Mouse (Mus musculus) heart, embryonic 12.5 days (tissue): ENCODE results near the gene Gm10354. TPM values are rescaled to one million over a fixed set of nuclear protein-coding genes. Genes with fewer than 3 reads are reported as not detected.
"Not testable (repeated sequence)": the region's sequence is repeated elsewhere in the genome, so short reads cannot be mapped to it uniquely, and the experiment has no call there.

ENCODE experiments used
- ATAC-seq: fragments of 200-750 bp; cut with Nextera tagmentation; 2 replicates; pipeline ENCODE4 v1.8.0; 2017; ENCODE audit warnings: moderate TSS enrichment, moderate library complexity; ENCODE audit not compliant: insufficient number of reproducible peaks, low FRiP score
- H3K27ac ChIP-seq: fragments of 300-500 bp; sonication (generic); 2 replicates; pipeline ENCODE4 v1.5.1; 2016; ENCODE audit warnings: mild to moderate bottlenecking, moderate library complexity; ENCODE audit not compliant: poor library complexity, severe bottlenecking
- H3K27me3 ChIP-seq: fragments of 300-500 bp; sonication (generic); replicated peaks from 2 replicates; pipeline ENCODE4 v1.6.1; 2016; ENCODE audit warnings: mild to moderate bottlenecking, moderate library complexity
- H3K36me3 ChIP-seq: fragments of 300-500 bp; sonication (generic); 2 replicates; pipeline ENCODE4 v1.6.1; 2016; ENCODE audit warnings: mild to moderate bottlenecking, moderate library complexity
- H3K4me1 ChIP-seq: fragments of 300-500 bp; sonication (generic); replicated peaks from 2 replicates; pipeline ENCODE4 v1.6.1; 2016; ENCODE audit warnings: mild to moderate bottlenecking
- H3K4me2 ChIP-seq: fragments of 300-500 bp; sonication (generic); 2 replicates; pipeline ENCODE4 v1.6.1; 2016; ENCODE audit warnings: mild to moderate bottlenecking, moderate library complexity
- H3K4me3 ChIP-seq: fragments of 300-500 bp; sonication (generic); 2 replicates; pipeline ENCODE4 v1.5.1; 2016; ENCODE audit warnings: mild to moderate bottlenecking
- H3K9ac ChIP-seq: fragments of 300-500 bp; sonication (generic); 2 replicates; pipeline ENCODE4 v1.6.1; 2016; ENCODE audit warnings: mild to moderate bottlenecking, moderate library complexity
- H3K9me3 ChIP-seq: fragments of 300-500 bp; sonication (generic); replicated peaks from 2 replicates; pipeline ENCODE4 v1.6.1; 2016; ENCODE audit warnings: mild to moderate bottlenecking, moderate library complexity
- WGBS: fragments of 180-500 bp; shearing (Covaris S2); methylation state at CpG from one replicate; pipeline ENCODE4 v1.1.7; 2016; 5-methylcytosine and 5-hydroxymethylcytosine counted together
- polyA plus RNA-seq: library from polyadenylated mRNA; unstranded; fragments of >200 nt; fragmentation: Nextera tagmentation; extraction: Ambion mirVana; gene quantifications from 2 replicates; pipeline ENCODE4 v1.2.1, GENCODE M21; 2016

Gene Gm10354
- polyA plus RNA-seq = 0.14 TPM in 1 of 2 replicates, not detected in the other

DNA sequence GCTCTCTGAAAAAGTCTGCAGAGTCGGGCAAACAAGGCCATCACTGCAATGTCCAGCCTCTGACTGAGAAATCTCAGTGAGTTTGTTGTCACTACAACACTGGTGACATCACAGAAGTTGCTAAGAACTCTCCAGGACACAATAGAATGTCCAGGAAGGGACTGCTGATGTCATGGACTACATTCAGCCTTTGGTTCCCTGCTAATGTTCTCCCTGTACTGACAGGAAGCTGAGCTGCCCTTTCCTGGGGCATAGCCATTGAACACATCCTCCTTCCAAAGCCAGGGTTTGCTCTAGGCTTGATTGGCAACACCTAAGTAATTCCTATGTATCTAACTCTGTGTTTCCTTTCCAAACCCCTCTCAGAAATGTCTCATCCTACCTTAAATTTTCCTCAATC, at the start of gene Gm10354:
Gene Gm10354, minus strand, starts transcription at position 101 of the 400 bp plus-strand sequence.
- not testable (repeated sequence) for H3K27ac ChIP-seq
- WGBS = 25% methylated on average over 1 of the region's 1 CpGs

DNA sequence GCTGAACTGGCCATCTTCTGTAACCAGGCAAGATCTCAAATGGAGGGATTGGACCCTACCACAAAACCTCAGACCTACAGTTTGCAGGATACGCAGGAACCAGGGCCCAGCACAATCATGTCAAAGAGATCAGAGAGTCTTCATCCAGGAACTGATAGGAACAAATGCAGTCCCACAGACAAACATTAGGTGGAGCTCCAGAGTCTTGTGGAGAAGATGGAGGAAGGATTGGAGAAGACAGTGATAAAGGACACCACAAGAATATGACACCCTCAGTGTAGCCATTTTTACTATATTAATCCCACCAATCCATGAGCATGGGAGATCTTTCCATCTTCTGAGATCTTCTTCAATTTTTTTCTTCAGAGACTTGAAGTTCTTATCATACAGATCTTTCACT, 45.6 kb upstream of the Gm10354 start:
- ATAC-seq, H3K4me3 ChIP-seq, H3K9ac ChIP-seq, H3K36me3 ChIP-seq, H3K27ac ChIP-seq, H3K27me3 ChIP-seq, H3K4me1 ChIP-seq, H3K4me2 ChIP-seq: not testable (repeated sequence)
- peaks cover 16% of the 10 kb centered on the region for H3K9me3 ChIP-seq
- 77% methylated on average over 1 of the region's 1 CpGs for WGBS

More for the DNA sequence above, at the start of gene Gm10354:
- not testable (repeated sequence) for H3K4me2 ChIP-seq, ATAC-seq, H3K9ac ChIP-seq, H3K27me3 ChIP-seq, H3K4me3 ChIP-seq, H3K36me3 ChIP-seq, H3K4me1 ChIP-seq, H3K9me3 ChIP-seq

DNA sequence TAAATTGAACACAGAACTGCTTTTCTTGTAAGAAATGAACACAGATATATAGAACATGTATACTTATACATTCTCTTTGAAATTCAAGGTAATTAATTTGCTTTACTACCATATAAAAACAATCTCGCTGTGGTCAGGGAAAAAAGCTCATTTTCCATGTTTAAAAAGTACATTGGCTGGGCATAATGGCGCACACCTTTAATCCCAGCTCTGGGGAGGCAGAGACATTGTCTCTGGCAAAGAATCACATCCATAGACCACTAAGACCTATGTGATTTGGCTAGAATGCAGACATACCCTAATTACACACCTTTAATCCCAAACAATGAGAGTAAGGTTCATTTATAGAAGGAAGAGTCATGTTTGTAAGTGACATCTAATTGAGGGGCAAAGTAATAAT, 41.3 kb upstream of the Gm10354 start:
- ATAC-seq = peak; percentile 53; the same call in 1 of the 2 replicates
- H3K4me2 ChIP-seq, H3K27ac ChIP-seq, H3K9ac ChIP-seq, H3K4me1 ChIP-seq, H3K36me3 ChIP-seq, H3K27me3 ChIP-seq, H3K4me3 ChIP-seq: not testable (repeated sequence)
- 63% methylated on average over 2 of the region's 2 CpGs for WGBS
- H3K9me3 ChIP-seq = peaks cover 10% of the 10 kb centered on the region

DNA sequence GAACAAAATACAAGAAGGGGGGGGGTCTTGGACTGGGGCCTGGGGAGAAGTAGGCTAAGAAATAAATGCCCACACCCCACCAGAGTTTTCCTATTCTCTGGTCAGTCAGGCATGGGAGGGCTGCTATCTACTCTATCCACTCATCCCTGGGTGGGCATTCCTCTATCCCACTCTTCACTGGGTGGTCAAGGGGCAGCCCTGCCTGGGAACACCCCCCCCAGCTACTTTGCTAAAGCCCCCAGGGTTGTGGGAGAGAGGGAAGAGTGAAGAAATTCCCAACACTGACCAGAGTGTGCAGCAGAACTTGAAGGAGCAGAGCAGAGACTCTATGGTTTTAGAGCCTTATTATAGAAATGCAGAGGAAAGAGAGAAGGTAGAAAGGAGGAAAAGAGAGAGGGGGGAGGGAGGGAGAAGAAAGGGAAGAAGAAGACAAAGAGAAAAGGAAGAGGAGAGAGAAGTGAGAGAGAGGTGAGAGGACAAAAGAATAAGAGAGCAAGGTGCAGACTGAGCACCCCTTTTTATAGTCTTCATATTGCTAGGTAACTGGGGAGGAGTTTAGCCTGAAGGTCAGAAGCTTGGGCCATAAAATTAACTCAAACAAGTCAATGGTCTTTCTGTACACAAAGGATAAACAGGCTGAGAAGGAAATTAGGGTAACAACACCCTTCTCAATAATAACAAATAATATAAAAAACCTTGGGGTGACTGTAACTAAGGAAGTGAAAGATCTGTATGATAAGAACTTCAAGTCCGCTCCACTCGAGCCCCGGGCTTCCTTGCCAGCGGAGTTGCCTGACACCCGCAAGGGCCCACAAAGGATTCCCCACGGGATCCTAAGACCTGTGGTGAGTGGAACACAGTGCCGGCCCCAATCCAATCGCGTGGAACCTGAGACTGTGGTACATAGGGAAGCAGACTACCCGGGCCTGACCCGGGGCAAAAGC, 32.2 kb upstream of the Gm10354 start:
- H3K9me3 ChIP-seq = peaks cover 15% of the 10 kb centered on the region
- H3K36me3 ChIP-seq, H3K27ac ChIP-seq, H3K4me3 ChIP-seq, H3K4me1 ChIP-seq, H3K9ac ChIP-seq, H3K4me2 ChIP-seq, H3K27me3 ChIP-seq: not testable (repeated sequence)
- 0 out of 2 replicates have a peak, but pooled peaks have one; percentile 57 for ATAC-seq
- WGBS = 77% methylated on average over 11 of the region's 11 CpGs

DNA sequence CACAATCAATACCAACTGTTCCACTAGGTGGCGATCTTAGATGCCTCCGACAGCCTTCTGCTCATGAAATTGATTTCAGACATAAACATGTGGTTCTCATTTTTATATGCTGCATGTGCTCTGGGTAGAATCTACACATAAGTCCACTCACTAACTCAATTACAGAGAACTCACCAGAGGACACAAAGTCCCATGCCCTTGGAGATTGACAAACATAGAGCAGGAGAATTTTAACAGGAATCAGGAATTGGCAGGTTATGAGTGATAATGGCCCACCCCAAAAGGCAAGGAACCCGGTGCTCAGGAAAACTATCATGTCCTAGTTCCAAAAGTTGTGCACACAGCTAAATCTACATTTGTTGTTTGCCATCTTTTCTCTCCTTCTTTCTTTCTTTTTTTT, 28.2 kb upstream of the Gm10354 start:
- H3K9ac ChIP-seq, H3K4me3 ChIP-seq, H3K27me3 ChIP-seq, H3K4me2 ChIP-seq, H3K4me1 ChIP-seq, H3K36me3 ChIP-seq, ATAC-seq, H3K27ac ChIP-seq: not testable (repeated sequence)
- H3K9me3 ChIP-seq = peaks cover 23% of the 10 kb centered on the region
- WGBS = 49% methylated on average over 3 of the region's 3 CpGs

DNA sequence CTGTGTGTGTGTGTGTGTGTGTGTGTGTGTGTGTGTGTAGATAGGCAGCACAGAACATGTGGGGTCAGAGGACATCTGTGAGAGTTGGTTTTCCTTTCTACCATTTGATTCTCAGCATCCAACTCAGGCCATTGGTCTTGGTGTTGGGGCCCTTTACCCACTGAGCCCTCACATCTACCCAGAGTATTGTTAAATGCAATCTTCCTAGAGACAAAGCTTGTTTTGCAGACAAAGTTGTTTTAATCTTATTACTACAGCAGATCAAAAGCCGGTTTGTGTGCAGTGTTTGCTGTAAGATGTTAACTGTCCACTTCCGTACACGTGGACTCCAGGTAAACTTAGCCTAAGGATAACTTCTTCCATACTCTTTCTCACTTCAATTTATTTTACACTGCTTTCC, 27.6 kb upstream of the Gm10354 start:
- H3K36me3 ChIP-seq, H3K27me3 ChIP-seq, H3K4me3 ChIP-seq, ATAC-seq, H3K4me1 ChIP-seq, H3K27ac ChIP-seq, H3K4me2 ChIP-seq, H3K9ac ChIP-seq: not testable (repeated sequence)
- H3K9me3 ChIP-seq = peaks cover 19% of the 10 kb centered on the region
- WGBS = 61% methylated on average over 3 of the region's 3 CpGs

DNA sequence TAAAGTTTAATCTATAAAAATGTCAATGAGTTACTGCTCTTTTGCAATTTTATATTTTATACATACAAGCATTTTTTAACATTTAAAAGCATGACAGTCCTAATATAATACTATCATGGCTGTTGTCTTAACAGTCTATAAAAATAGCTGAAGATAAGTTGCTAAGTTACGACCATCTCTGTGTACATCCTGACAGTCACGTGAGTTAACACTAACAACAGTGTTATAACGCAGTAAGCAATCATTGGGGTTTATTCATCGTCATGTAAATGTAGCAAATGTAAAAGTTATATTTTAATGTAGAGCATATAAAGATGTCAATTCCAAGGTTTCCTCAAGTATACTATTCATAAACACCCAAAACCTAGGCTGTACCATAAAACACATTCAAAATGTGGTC, 26.8 kb upstream of the Gm10354 start:
- H3K4me3 ChIP-seq, H3K4me2 ChIP-seq, H3K36me3 ChIP-seq, H3K27ac ChIP-seq, H3K9ac ChIP-seq, H3K27me3 ChIP-seq, H3K4me1 ChIP-seq: not testable (repeated sequence)
- H3K9me3 ChIP-seq = peaks cover 13% of the 10 kb centered on the region
- WGBS = 46% methylated on average over 3 of the region's 4 CpGs
- peak; percentile 61 for ATAC-seq

DNA sequence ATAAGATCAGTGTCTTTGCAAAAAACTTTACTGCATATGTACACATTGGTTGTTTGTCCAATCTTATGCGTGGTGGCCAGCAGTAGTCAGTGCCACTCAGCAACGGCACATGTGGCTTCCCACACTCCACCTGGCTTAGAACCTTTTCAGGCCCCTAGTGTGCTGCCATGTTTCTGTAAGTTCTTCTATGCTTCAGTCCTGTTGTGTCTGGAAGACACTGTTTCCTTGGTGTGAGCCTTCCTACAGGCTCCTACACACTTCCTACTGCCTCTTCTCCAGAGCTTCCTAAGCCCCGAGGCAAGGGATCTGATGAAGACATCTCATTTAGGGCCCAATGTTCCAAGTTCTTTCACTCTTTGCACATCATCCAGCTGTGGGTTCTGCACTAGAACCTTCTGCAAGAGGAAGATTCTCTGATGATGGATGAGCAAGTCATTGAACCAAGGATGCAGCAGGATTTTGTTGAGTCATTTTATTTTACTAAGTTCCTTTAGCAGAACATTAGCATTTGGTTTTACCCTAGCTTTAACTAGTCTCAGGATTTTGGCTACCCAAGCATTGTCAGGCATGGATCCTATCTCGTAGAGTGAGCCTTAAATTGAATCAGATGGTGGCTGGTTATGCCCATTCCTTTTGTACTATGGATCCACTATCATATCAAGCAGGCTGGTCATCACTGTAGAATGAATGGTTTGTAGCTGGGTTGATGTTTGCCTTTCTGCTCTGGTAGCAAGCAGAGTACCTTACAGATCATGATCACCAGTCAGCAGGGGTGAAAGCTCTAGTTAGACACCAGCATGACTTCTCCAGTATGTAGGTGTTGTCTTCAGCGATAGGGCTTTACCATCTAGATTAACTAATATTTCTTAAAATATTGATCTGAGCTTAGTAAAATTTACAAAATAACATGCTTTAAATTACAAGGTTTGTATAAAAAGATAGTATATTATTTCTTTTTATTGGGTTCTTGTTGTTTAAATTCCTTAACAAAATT, 26.1 kb upstream of the Gm10354 start:
- H3K27me3 ChIP-seq, H3K4me3 ChIP-seq, H3K36me3 ChIP-seq, H3K9ac ChIP-seq, H3K4me2 ChIP-seq, H3K27ac ChIP-seq, H3K4me1 ChIP-seq: not testable (repeated sequence)
- peak; percentile 87 for ATAC-seq
- H3K9me3 ChIP-seq = peaks cover 17% of the 10 kb centered on the region
- 69% methylated on average over 5 of the region's 5 CpGs for WGBS

DNA sequence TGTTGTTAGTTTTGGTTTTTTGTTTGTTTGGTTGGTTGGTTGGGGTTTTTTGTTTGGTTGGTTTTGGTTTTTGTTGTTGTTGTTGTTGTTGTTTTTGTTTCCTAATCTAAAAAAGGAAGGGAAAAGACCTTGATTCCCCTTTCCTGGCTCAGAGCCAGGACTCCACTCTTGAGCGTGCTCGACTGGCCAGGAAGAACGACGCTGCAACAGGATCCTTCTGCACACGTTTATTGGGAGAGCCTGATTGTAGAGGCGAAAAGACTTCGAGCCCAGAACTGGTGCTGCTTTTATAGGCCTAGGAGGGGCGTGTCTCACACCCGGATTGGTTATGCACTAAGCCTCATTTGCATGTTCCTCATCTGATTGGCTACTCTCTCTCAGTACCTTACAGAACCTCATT, 19.3 kb upstream of the Gm10354 start:
- ATAC-seq = 0 out of 2 replicates have a peak, but pooled peaks have one; percentile 39
- not testable (repeated sequence) for H3K4me3 ChIP-seq, H3K4me1 ChIP-seq, H3K27ac ChIP-seq, H3K9ac ChIP-seq, H3K27me3 ChIP-seq, H3K36me3 ChIP-seq, H3K4me2 ChIP-seq
- 68% methylated on average over 9 of the region's 9 CpGs for WGBS
- peaks cover 19% of the 10 kb centered on the region for H3K9me3 ChIP-seq

DNA sequence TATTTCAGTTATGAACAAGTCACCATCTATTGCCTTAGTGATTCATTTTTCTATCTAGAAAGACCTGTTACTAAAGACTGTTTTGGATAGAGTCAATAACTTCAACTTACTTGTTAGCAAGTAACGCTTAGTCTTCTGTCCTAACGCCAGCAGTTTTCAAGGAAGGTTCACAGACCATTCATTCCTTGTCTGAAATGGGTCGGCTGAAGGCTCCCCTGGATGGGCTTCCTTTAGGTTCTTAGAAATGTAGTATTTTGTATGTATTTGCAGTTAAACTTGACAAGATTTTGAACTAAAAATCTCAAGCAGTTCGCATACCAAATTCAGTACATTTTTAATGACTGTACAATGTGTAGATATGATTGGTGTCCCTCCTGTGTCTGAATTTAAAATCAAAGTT, 18.8 kb upstream of the Gm10354 start:
- H3K4me3 ChIP-seq, H3K27ac ChIP-seq, H3K36me3 ChIP-seq, H3K27me3 ChIP-seq, H3K9ac ChIP-seq, H3K4me2 ChIP-seq, H3K4me1 ChIP-seq: not testable (repeated sequence)
- peak; percentile 39; the same call in 1 of the 2 replicates for ATAC-seq
- peaks cover 19% of the 10 kb centered on the region for H3K9me3 ChIP-seq
- 73% methylated on average over 4 of the region's 4 CpGs for WGBS

DNA sequence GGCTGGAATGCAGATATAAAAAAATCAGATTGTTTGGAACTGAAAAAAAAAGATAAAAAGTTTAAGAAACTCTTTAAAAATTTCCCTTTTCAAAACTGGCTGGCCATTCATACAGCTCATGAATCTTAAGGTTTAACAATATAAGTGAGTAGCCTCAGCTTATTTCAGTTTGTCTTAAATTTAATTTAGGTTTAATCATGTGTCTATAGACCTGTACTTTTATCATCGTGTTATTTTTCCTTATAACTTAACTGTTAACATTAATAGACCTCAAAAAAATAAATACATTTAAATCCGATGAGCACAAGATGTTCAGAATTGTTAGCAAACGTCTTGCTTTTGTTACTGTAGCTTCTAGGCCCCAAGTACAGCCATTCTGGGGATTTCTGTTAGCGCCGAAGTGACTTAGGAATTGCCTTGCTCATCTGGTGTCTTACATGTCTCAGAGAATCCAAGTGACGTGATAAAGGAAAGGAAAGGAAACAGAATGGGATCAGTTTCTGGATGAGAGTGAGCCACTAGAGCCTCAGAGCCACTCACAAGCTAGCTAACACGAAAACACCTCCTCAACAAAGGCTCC, 18.0 kb upstream of the Gm10354 start:
- not testable (repeated sequence) for H3K9ac ChIP-seq, H3K4me3 ChIP-seq, H3K4me1 ChIP-seq, H3K27me3 ChIP-seq, H3K27ac ChIP-seq, H3K36me3 ChIP-seq, H3K4me2 ChIP-seq
- peaks cover 17% of the 10 kb centered on the region for H3K9me3 ChIP-seq
- ATAC-seq = peak; percentile 33; the same call in 1 of the 2 replicates
- 63% methylated on average over 7 of the region's 7 CpGs for WGBS
